Mouse (Mus musculus): ENCODE results near the gene Auts2.

- TF ChIP-seq SMC3 (IDR thresholded peaks at IDR 0.05; ENCODE audit: low read depth, low read length) = no peak
- no peak for TF ChIP-seq TCF12 (IDR thresholded peaks at IDR 0.05; ENCODE audit: low read depth, low read length)
- no peak for TF ChIP-seq MAX (IDR thresholded peaks at IDR 0.05; ENCODE audit: low read length)
- no peak for TF ChIP-seq MYC (IDR thresholded peaks at IDR 0.05; ENCODE audit: low read depth, low read length)
- no peak for TF ChIP-seq ELF1 (IDR thresholded peaks at IDR 0.05; ENCODE audit: low read depth, low read length)
- TF ChIP-seq MXI1 (IDR thresholded peaks at IDR 0.05; ENCODE audit: low read depth, low read length) = no peak
- TF ChIP-seq CTCF (conservative IDR thresholded peaks at IDR 0.05 in 1 of 2, IDR thresholded peaks at IDR 0.05 in 1 of 2; ENCODE audit: low read depth in 2 of 2, low read length in 2 of 2) = no peak
- TF ChIP-seq MEF2A (IDR thresholded peaks at IDR 0.05; ENCODE audit: borderline replicate concordance, low read depth, low read length) = no peak
Observed at GRCm38 (mm10) chr5:132231280-132232047, 311.7 kb downstream of the Auts2 start.

Data from CH12.LX (cell line).